Mouse (Mus musculus) central nervous system, embryonic 18 days (tissue): Measurements from ENCODE around the gene Necap1. TPM values are rescaled to one million over a fixed set of nuclear protein-coding genes. Genes with fewer than 3 reads are reported as not detected.

Experiments
- polyA plus RNA-seq: library from polyadenylated mRNA; depleted of rRNA; stranded (reverse); fragments of >200 nt; gene quantifications from 2 replicates; pipeline ENCODE4 v1.2.3, GENCODE M21; 2012; rRNA removed

Gene Necap1
- polyA plus RNA-seq = 110 and 116 TPM in 2 replicates

GRCm38 (mm10) chr6:122873871-122874719 lies at the start of gene Necap1:
Gene Necap1 (plus strand): TSS chr6:122874474.

GRCm38 (mm10) chr6:122855955-122856354 lies 18.3 kb upstream of the Necap1 start, which contains the start of gene C3ar1:
Gene C3ar1 (minus strand): TSS chr6:122856161.

GRCm38 (mm10) chr6:122921451-122921850 lies 47.2 kb downstream of the Necap1 start, which contains the start of gene Clec4a1:
Gene Clec4a1 (plus strand): TSS chr6:122921848.

Other genes starting within 250 kb of the Necap1 start
- not detected in 2 replicates for gene Dppa3, start 248.1 kb upstream of the Necap1 start, polyA plus RNA-seq
- 0.07 and 0.16 TPM in 2 replicates for gene Nanog, start 167.0 kb upstream of the Necap1 start, polyA plus RNA-seq
- gene Slc2a3, start 72.8 kb upstream of the Necap1 start, polyA plus RNA-seq = 56.5 and 57.2 TPM in 2 replicates
- gene Foxj2, start 54.6 kb upstream of the Necap1 start, polyA plus RNA-seq = 8.4 and 10.5 TPM in 2 replicates
- gene C3ar1, start 18.3 kb upstream of the Necap1 start, polyA plus RNA-seq = 0.80 and 1.1 TPM in 2 replicates
- gene Clec4a1, start 47.4 kb downstream of the Necap1 start, polyA plus RNA-seq = 0.60 and 0.64 TPM in 2 replicates
- 0.20 and 0.23 TPM in 2 replicates for gene Clec4a3, start 78.0 kb downstream of the Necap1 start, polyA plus RNA-seq
- gene Clec4a4, start 115.9 kb downstream of the Necap1 start, polyA plus RNA-seq = not detected in 2 replicates
- not detected in 2 replicates for gene Clec4b1, start 175.5 kb downstream of the Necap1 start, polyA plus RNA-seq
- gene Clec4a2, start 232.0 kb downstream of the Necap1 start, polyA plus RNA-seq = 0.66 and 0.95 TPM in 2 replicates